Mouse (Mus musculus) heart, postnatal 0 days (tissue): ENCODE measurements around the gene Dab1.

Experiments used
- CTCF ChIP-seq: IDR thresholded peaks from 2 replicates; pipeline ENCODE4 v1.5.1; 2016; ENCODE audit warnings: antibody characterized with exemption, control low read depth, low read depth
- EP300 ChIP-seq: IDR thresholded peaks from 2 replicates; pipeline ENCODE4 v1.6.1; 2016; ENCODE audit warnings: antibody characterized with exemption, low read depth

DNA sequence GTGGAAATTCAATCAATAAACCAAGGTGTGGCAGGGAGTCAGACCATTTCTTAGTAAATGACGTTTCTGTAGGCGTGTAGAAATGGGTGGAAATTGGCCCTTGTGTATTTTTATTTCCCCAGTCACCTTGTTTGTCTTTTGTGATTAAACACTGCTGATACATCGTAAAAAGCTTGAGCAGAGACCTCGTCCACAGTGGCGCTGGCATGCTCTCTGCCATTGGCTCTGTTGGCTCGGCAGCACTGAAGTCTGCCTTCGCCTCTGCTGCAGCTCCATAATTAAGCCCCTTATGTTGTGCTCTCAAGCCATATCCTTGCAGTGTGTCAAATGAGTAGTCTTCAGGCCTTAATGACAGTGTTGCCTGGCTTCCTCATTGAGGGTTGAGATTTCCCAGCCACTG is 765.5 kb downstream of the Dab1 start:
- no peak for TF ChIP-seq EP300
- TF ChIP-seq CTCF, result no peak
